Mouse (Mus musculus) brain, embryonic 14.5 days (tissue): Measurements from ENCODE around the gene Lrrc10b.

Source experiments
- CTCF ChIP-seq: fragments of 200-500 bp; IDR thresholded peaks from 2 replicates; pipeline ENCODE4 v1.5.1; 2012; ENCODE audit warnings: inconsistent platforms, mild to moderate bottlenecking, moderate library complexity, borderline replicate concordance; ENCODE audit not compliant: insufficient read depth, insufficient read length; ENCODE audit errors: extremely low read depth
- POLR2A ChIP-seq: fragments of 200-500 bp; IDR thresholded peaks from 2 replicates; pipeline ENCODE4 v1.6.1; 2012; ENCODE audit warnings: mild to moderate bottlenecking, inconsistent platforms, borderline replicate concordance; ENCODE audit not compliant: poor library complexity, insufficient read depth, insufficient read length, severe bottlenecking; ENCODE audit errors: extremely low read depth

- TF ChIP-seq POLR2A (no peak), CTCF (no peak)
Observed at GRCm38 (mm10) chr19:10459907-10460306, 2.6 kb upstream of the Lrrc10b start.
